ENCODE assay signal across 8 mouse cellular contexts in the genomic region with DNA sequence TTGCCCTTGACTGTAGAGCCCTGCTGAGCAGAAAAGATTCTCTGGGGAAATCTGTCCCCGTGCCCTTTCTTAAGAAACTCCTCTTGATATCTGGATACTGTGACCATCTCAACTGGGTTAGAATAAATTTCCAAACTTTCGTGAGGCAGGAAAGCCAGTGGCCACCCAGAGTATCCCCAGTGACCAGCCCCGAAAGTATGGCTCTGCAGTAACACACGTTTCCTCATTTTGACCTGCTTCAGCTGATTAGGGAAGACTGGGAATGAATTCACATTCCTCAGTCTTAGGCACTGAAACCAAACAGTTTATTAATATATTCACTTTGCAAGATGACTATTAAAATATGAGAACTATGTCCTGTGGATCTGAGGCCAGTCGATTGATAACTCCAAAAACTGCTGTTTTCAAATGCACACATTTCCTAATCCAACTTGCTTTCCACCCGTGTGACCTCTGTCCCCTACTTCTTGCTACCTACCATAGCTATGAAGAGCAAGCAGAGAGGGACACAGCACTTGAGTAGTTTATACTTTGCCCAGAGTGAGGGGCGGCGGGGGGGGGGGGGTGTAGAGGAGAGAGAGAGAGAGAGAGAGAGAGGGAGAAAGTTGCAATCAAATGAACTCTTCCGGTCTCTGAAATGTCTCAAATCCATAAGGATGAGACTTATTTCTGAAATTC. TPM values are rescaled to one million over a fixed set of nuclear protein-coding genes. Genes with fewer than 3 reads are reported as not detected.
DNase-seq lines count a peak whose midpoint lies in the region; ATAC-seq and TF ChIP-seq lines count a peak whose summit lies in the region.

No protein-coding gene starts in this region.

- H3K4me2 ChIP-seq in lung, postnatal 0 days (replicated peaks; ENCODE audit: low read depth, low read length) = peak overlapping the region; percentile 96
- H3K4me2 ChIP-seq in stomach, postnatal 0 days (replicated peaks; ENCODE audit: low read depth) = peak overlapping the region; percentile 98

- no peak for ATAC-seq in lung, postnatal 0 days
- no peak for ATAC-seq in stomach, postnatal 0 days (ENCODE audit: low FRiP score, low TSS enrichment)
- ATAC-seq in megakaryocyte-erythroid progenitor cell, adult 5-6 weeks (replicated peaks; ENCODE audit: low FRiP score, low TSS enrichment, poor library complexity, severe bottlenecking) = no peak

- 41% methylated on average over 9 of the region's 9 CpGs for WGBS in bone marrow, adult 2 months
- WGBS in hindbrain, embryonic 10.5 days = 37% methylated on average over 9 of the region's 9 CpGs
- WGBS in lung, postnatal 0 days = 17% methylated on average over 7 of the region's 9 CpGs
- WGBS in stomach, postnatal 0 days = 24% methylated on average over 8 of the region's 9 CpGs

- no peaks in the 10 kb centered on the region; the same call in 1 of the 2 replicates for H3K4me1 ChIP-seq in bone marrow, adult 2 months (ENCODE audit: control insufficient read depth, insufficient read depth, low read length)
- peaks cover 34% of the 10 kb centered on the region for H3K4me1 ChIP-seq in hindbrain, embryonic 10.5 days (replicated peaks)
- peaks cover 6% of the 10 kb centered on the region for H3K4me1 ChIP-seq in lung, postnatal 0 days (ENCODE audit: insufficient read depth, low read depth, low read length)
- peaks cover 2% of the 10 kb centered on the region; the same call in 1 of the 2 replicates for H3K4me1 ChIP-seq in stomach, postnatal 0 days (replicated peaks; ENCODE audit: control insufficient read depth, insufficient read depth)

- TF ChIP-seq POLR2A in bone marrow, adult 2 months (IDR thresholded peaks at IDR 0.05; ENCODE audit: borderline replicate concordance, control insufficient read depth, low read depth, low read length) = no peak

- H3K27ac ChIP-seq in bone marrow, adult 2 months (ENCODE audit: control insufficient read depth, insufficient read depth, low read depth, low read length, poor library complexity) = no peak overlapping the region
- peak overlapping the region; percentile 90 for H3K27ac ChIP-seq in hindbrain, embryonic 10.5 days
- peak overlapping the region; percentile 75 for H3K27ac ChIP-seq in lung, postnatal 0 days (ENCODE audit: low read length)
- peak overlapping the region; percentile 66 for H3K27ac ChIP-seq in stomach, postnatal 0 days (replicated peaks)

- H3K27me3 ChIP-seq in hindbrain, embryonic 10.5 days (ENCODE audit: insufficient read depth, poor library complexity, severe bottlenecking) = peaks cover 26% of the 10 kb centered on the region
- H3K27me3 ChIP-seq in lung, postnatal 0 days (replicated peaks; ENCODE audit: insufficient read depth, low read length) = peaks cover 5% of the 10 kb centered on the region; the same call in 1 of the 2 replicates
- no peaks in the 10 kb centered on the region for H3K27me3 ChIP-seq in stomach, postnatal 0 days (ENCODE audit: control insufficient read depth, insufficient read depth, low read length)

- no peak for TF ChIP-seq CTCF in bone marrow, adult 2 months (IDR thresholded peaks at IDR 0.05; ENCODE audit: control insufficient read depth, insufficient read depth, low read length)
- TF ChIP-seq CTCF in lung, postnatal 0 days (IDR thresholded peaks at IDR 0.05) = no peak
- TF ChIP-seq CTCF in stomach, postnatal 0 days (IDR thresholded peaks at IDR 0.05; ENCODE audit: low read depth) = no peak

- H3K9me3 ChIP-seq in hindbrain, embryonic 10.5 days = no peaks in the 10 kb centered on the region
- no peaks in the 10 kb centered on the region for H3K9me3 ChIP-seq in lung, postnatal 0 days (ENCODE audit: low read length)
- H3K9me3 ChIP-seq in stomach, postnatal 0 days (ENCODE audit: control insufficient read depth, low read length) = no peaks in the 10 kb centered on the region

- peak overlapping the region; percentile 81 for H3K4me3 ChIP-seq in bone marrow, adult 2 months (replicated peaks; ENCODE audit: control insufficient read depth, low read depth, low read length)
- H3K4me3 ChIP-seq in hindbrain, embryonic 10.5 days = peak overlapping the region; percentile 74
- H3K4me3 ChIP-seq in lung, postnatal 0 days (ENCODE audit: low read depth, low read length) = peak overlapping the region; percentile 87
- peak overlapping the region; percentile 74 for H3K4me3 ChIP-seq in stomach, postnatal 0 days (ENCODE audit: low read depth, low read length)

- H3K36me3 ChIP-seq in hindbrain, embryonic 10.5 days = no peaks in the 10 kb centered on the region
- no peaks in the 10 kb centered on the region for H3K36me3 ChIP-seq in lung, postnatal 0 days (ENCODE audit: insufficient read depth, low read length)
- no peaks in the 10 kb centered on the region for H3K36me3 ChIP-seq in stomach, postnatal 0 days (ENCODE audit: control insufficient read depth, insufficient read depth, low read length)

- no peak for TF ChIP-seq EP300 in lung, postnatal 0 days (IDR thresholded peaks at IDR 0.05)
- no peak for TF ChIP-seq EP300 in stomach, postnatal 0 days (optimal IDR thresholded peaks at IDR 0.05)

- peak overlapping the region; percentile 56 for H3K9ac ChIP-seq in lung, postnatal 0 days (replicated peaks; ENCODE audit: low read depth)
- peak overlapping the region; percentile 4 for H3K9ac ChIP-seq in stomach, postnatal 0 days (ENCODE audit: low read length)

- peak; percentile 27 to 83 for DNase-seq in adrenal gland, adult (ENCODE audit: inconsistent age in 2 of 2, low spot score in 1 of 2)
- no peak for DNase-seq in adrenal gland, adult 8-10 months
- DNase-seq in hindbrain, embryonic 10.5 days (ENCODE audit: low spot score) = no peak
- DNase-seq in lung, postnatal 0 days (ENCODE audit: low spot score) = peak; percentile 39
- no peak for DNase-seq in stomach, postnatal 0 days (ENCODE audit: low spot score)
- no peak for DNase-seq in layer of hippocampus, postnatal 36 days

RNA-seq across cellular contexts. Expression of a gene that starts 1.0 kb away (rescaled TPM):
- 10 to 100 TPM; 11.7 to 35.6 (median 21.6) TPM for total RNA-seq in adrenal gland, adult 8-10 months (2022)
- polyA plus RNA-seq in bone marrow, adult 2 months (2011; ENCODE audit: insufficient read depth, insufficient read length, low replicate concordance, missing spikeins) = 1.1 TPM in 1 of 2 replicates, not detected in the other
- 30.6 and 32.1 TPM in 2 replicates for polyA plus RNA-seq in hindbrain, embryonic 10.5 days (2016; fragmentation: Nextera tagmentation; extraction: Ambion mirVana)
- 9.8 and 10.2 TPM in 2 replicates for polyA plus RNA-seq in lung, postnatal 0 days (2015; fragmentation: Nextera tagmentation; extraction: Ambion mirVana)
- 9.0 and 9.8 TPM in 2 replicates for polyA plus RNA-seq in stomach, postnatal 0 days (2015; fragmentation: Nextera tagmentation; extraction: Ambion mirVana)
- 10 to 100 TPM; 28.7 to 41.6 TPM for total RNA-seq in layer of hippocampus, postnatal 36 days (2021)
- total RNA-seq in megakaryocyte-erythroid progenitor cell, adult 5-6 weeks (2014; fragmentation: Nextera tagmentation) = 1.7 and 9.1 TPM in 2 replicates
- total RNA-seq in megakaryocyte-erythroid progenitor cell, adult 5-6 weeks (2017) = 3.8 and 4.7 TPM in 2 replicates

Comparison
In these comparisons a context has a peak if more than half of its experiments do, and no peak if none do; other contexts are left out.
1. DNase-seq: peak in adrenal gland, adult (2 of 2) and lung, postnatal 0 days (single experiment); none in adrenal gland, adult 8-10 months (single experiment), hindbrain, embryonic 10.5 days (single experiment), stomach, postnatal 0 days (single experiment) and layer of hippocampus, postnatal 36 days (0 of 2).
2. Peak in every context shown above with its lines, with median percentiles within 50 percentile points of each other: H3K4me3 ChIP-seq.